Mouse (Mus musculus) bone marrow macrophage, adult 2 months (primary cell): ENCODE measurements around the gene Hbq1b.

Experiments
- CTCF ChIP-seq: IDR thresholded peaks from 2 replicates; pipeline ENCODE4 v1.5.1; 2012; ENCODE audit warnings: low read depth, mild to moderate bottlenecking, low read length, moderate library complexity
- POLR2A ChIP-seq: IDR thresholded peaks from 2 replicates; pipeline ENCODE4 v1.6.1; 2012; ENCODE audit warnings: mild to moderate bottlenecking, low read depth, low read length, borderline replicate concordance

DNA sequence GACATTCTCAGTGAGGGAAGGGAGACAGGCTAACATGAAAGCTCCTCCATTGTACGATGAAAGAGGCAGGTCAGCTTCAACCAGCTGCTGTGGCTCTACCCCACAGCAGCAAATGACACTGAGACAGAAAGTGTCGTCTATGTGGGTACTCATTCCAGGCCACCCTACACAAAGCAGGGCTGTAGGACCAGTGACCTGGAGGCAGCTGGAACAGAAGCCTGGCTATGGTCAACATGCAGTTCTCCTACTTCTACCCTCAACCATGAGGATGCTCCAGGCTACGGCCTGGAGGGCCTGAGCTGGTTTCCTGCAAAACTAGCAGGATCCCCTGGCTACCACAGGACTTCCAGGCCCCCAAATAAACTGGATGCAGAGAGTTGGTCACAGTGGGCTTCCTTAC, 30.2 kb upstream of the Hbq1b start:
- TF ChIP-seq CTCF: no peak
- no peak for TF ChIP-seq POLR2A
